Mouse (Mus musculus) heart, postnatal 0 days (tissue): ENCODE results near the gene Tacc3. TPM values are rescaled to one million over a fixed set of nuclear protein-coding genes. Genes with fewer than 3 reads are reported as not detected.

Experiments used
- ATAC-seq: fragments of 200-750 bp; cut with Nextera tagmentation; 2 replicates; pipeline ENCODE4 v1.8.0; 2017; ENCODE audit warnings: low read depth, moderate number of reproducible peaks, moderate library complexity; ENCODE audit not compliant: insufficient read depth
- DNase-seq: peaks from one replicate; pipeline ENCODE4 v3.0.0-alpha.2; 2016; ENCODE audit warnings: low spot score
- H3K27ac ChIP-seq: fragments of 300-500 bp; sonication (generic); 2 replicates; pipeline ENCODE4 v1.5.1; 2014; ENCODE audit warnings: low read depth, mild to moderate bottlenecking
- H3K27me3 ChIP-seq: fragments of 300-500 bp; sonication (generic); 2 replicates; pipeline ENCODE4 v1.6.1; 2014; ENCODE audit warnings: low read length, mixed read lengths; ENCODE audit not compliant: control insufficient read depth, insufficient read depth
- H3K36me3 ChIP-seq: fragments of 300-500 bp; sonication (generic); replicated peaks from 2 replicates; pipeline ENCODE4 v1.6.1; 2014; ENCODE audit warnings: low read length, mixed read lengths; ENCODE audit not compliant: control insufficient read depth, insufficient read depth
- H3K4me1 ChIP-seq: fragments of 300-500 bp; sonication (generic); 2 replicates; pipeline ENCODE4 v1.6.1; 2014; ENCODE audit warnings: antibody characterized with exemption; ENCODE audit not compliant: control insufficient read depth, insufficient read depth
- H3K4me2 ChIP-seq: fragments of 300-500 bp; sonication (generic); 2 replicates; pipeline ENCODE4 v1.6.1; 2014; ENCODE audit warnings: low read depth, mild to moderate bottlenecking, low read length, moderate library complexity
- H3K4me3 ChIP-seq: fragments of 300-500 bp; sonication (generic); 2 replicates; pipeline ENCODE4 v1.5.1; 2014; ENCODE audit warnings: low read depth, low read length
- H3K9ac ChIP-seq: fragments of 300-500 bp; sonication (generic); replicated peaks from 2 replicates; pipeline ENCODE4 v1.6.1; 2014; ENCODE audit warnings: low read depth, low read length, mixed read lengths
- H3K9me3 ChIP-seq: fragments of 300-500 bp; sonication (generic); replicated peaks from 2 replicates; pipeline ENCODE4 v1.6.1; 2016; ENCODE audit warnings: low read length; ENCODE audit not compliant: control insufficient read depth
- CTCF ChIP-seq: IDR thresholded peaks from 2 replicates; pipeline ENCODE4 v1.5.1; 2016; ENCODE audit warnings: antibody characterized with exemption, control low read depth, low read depth
- EP300 ChIP-seq: IDR thresholded peaks from 2 replicates; pipeline ENCODE4 v1.6.1; 2016; ENCODE audit warnings: antibody characterized with exemption, low read depth
- WGBS: fragments of 180-500 bp; shearing (Covaris S2); extraction: QIAGEN DNeasy Blood & Tissue Kit; methylation state at CpG from one replicate; pipeline ENCODE4 v1.1.7; 2014; 5-methylcytosine and 5-hydroxymethylcytosine counted together
- polyA plus RNA-seq: library from polyadenylated mRNA; unstranded; fragments of >200 nt; fragmentation: Nextera tagmentation; extraction: Ambion mirVana; gene quantifications from 2 replicates; pipeline ENCODE4 v1.2.1, GENCODE M21; 2015
- total RNA-seq: library from RNA; depleted of rRNA; stranded (reverse); fragments of >200 nt; gene quantifications from 2 replicates; pipeline ENCODE4 v1.2.3, GENCODE M21; 2014; ENCODE audit warnings: low replicate concordance

The Tacc3 gene
- total and polyA plus RNA-seq, 2 experiments from 2014 or later: 39.4 to 42.1 TPM

- Histone ChIP-seq H3K27ac (peak overlapping the region; percentile 96), H3K4me2 (peak overlapping the region; percentile 68), H3K4me3 (peak overlapping the region; percentile 66), H3K36me3 (peaks cover 56% of the 10 kb centered on the region), H3K9me3 (no peaks in the 10 kb centered on the region), H3K9ac (peak overlapping the region; percentile 54), H3K4me1 (peaks cover 17% of the 10 kb centered on the region), H3K27me3 (no peaks in the 10 kb centered on the region)
- DNase-seq (no peak), ATAC-seq (no peak)
- no peak for TF ChIP-seq EP300
- TF ChIP-seq CTCF: no peak
- WGBS: 7% methylated on average over 2 of the region's 2 CpGs
Observed at GRCm38 (mm10) chr5:33651017-33651416, 6.9 kb upstream of the Tacc3 start.

GRCm38 (mm10) chr5:33651541-33651920 is 6.4 kb upstream of the Tacc3 start:
- Histone ChIP-seq H3K36me3 (peaks cover 51% of the 10 kb centered on the region), H3K4me3 (peak overlapping the region; percentile 66), H3K27ac (peak overlapping the region; percentile 96), H3K4me1 (peaks cover 20% of the 10 kb centered on the region), H3K9me3 (no peaks in the 10 kb centered on the region), H3K4me2 (peak overlapping the region; percentile 68), H3K9ac (peak overlapping the region; percentile 54), H3K27me3 (no peaks in the 10 kb centered on the region)
- no peak for ATAC-seq
- peak; percentile 32 for DNase-seq
- WGBS: under 1% methylated on average over 11 of the region's 11 CpGs
- TF ChIP-seq EP300 (no peak), CTCF (no peak)

GRCm38 (mm10) chr5:33651921-33652782 is 5.8 kb upstream of the Tacc3 start, which contains the start of gene Slbp:
Gene Slbp (minus strand): TSS chr5:33652574.
- TF ChIP-seq EP300 (peak; percentile 85; the same call in 1 of the 2 replicates), CTCF (no peak)
- DNase-seq (peak; percentile 98), ATAC-seq (peak; percentile 95)
- H3K4me2 ChIP-seq: peak within 1 kb of the TSS; percentile 68
- WGBS: 0% methylated on average over 82 of the region's 82 CpGs
- H3K9me3 ChIP-seq: no peaks in the 10 kb centered on the region
- peak within 1 kb of the TSS; percentile 66 for H3K4me3 ChIP-seq
- peak within 1 kb of the TSS; percentile 54 for H3K9ac ChIP-seq
- H3K27ac ChIP-seq: peak within 1 kb of the TSS; percentile 96
- peaks cover 26% of the 10 kb centered on the region for H3K4me1 ChIP-seq
- H3K27me3 ChIP-seq: no peaks in the 10 kb centered on the region
- H3K36me3 ChIP-seq: peaks cover 46% of the 10 kb centered on the region

- Histone ChIP-seq H3K27me3 (no peaks in the 10 kb centered on the region), H3K9me3 (no peaks in the 10 kb centered on the region), H3K4me3 (peak overlapping the region; percentile 66), H3K4me1 (peaks cover 26% of the 10 kb centered on the region), H3K4me2 (peak overlapping the region; percentile 68), H3K27ac (peak overlapping the region; percentile 17; the same call in 1 of the 2 replicates), H3K36me3 (peaks cover 40% of the 10 kb centered on the region), H3K9ac (no peak overlapping the region; the same call in 1 of the 2 replicates)
- ATAC-seq: 0 out of 2 replicates have a peak, but pooled peaks have one; percentile 0
- 4% methylated on average over 9 of the region's 9 CpGs for WGBS
- TF ChIP-seq CTCF (no peak), EP300 (no peak)
- DNase-seq: no peak
Observed at GRCm38 (mm10) chr5:33652783-33653173, 5.2 kb upstream of the Tacc3 start.

- no peak for DNase-seq
Observed at GRCm38 (mm10) chr5:33654424-33654823, 3.5 kb upstream of the Tacc3 start.

More at GRCm38 (mm10) chr5:33654424-33654823, 3.5 kb upstream of the Tacc3 start:
- Histone ChIP-seq H3K4me2 (no peak overlapping the region), H3K27ac (no peak overlapping the region), H3K4me1 (peaks cover 33% of the 10 kb centered on the region), H3K9me3 (no peaks in the 10 kb centered on the region), H3K9ac (no peak overlapping the region), H3K27me3 (no peaks in the 10 kb centered on the region), H3K4me3 (no peak overlapping the region), H3K36me3 (peaks cover 24% of the 10 kb centered on the region)
- 91% methylated on average over 13 of the region's 13 CpGs for WGBS
- ATAC-seq: no peak
- TF ChIP-seq CTCF (no peak), EP300 (no peak)
